Mouse (Mus musculus) embryonic fibroblast, embryonic 13.5 days (primary cell): ENCODE measurements around the gene Xpo4. TPM values are rescaled to one million over a fixed set of nuclear protein-coding genes. Genes with fewer than 3 reads are reported as not detected.

Experiments
- H3K27ac ChIP-seq: 2 replicates; pipeline ENCODE4 v1.5.1; 2012; ENCODE audit warnings: low read length, control low read depth, inconsistent platforms; ENCODE audit not compliant: insufficient read depth
- H3K4me1 ChIP-seq: 2 replicates; pipeline ENCODE4 v1.6.1; 2011; ENCODE audit warnings: low read length; ENCODE audit not compliant: control insufficient read depth, insufficient read depth
- H3K4me3 ChIP-seq: 2 replicates; pipeline ENCODE4 v1.5.1; 2011; ENCODE audit warnings: mild to moderate bottlenecking, control low read depth, low read length; ENCODE audit not compliant: insufficient read depth
- CTCF ChIP-seq: IDR thresholded peaks from 2 replicates; pipeline ENCODE4 v1.5.1; 2011; ENCODE audit warnings: mild to moderate bottlenecking, control low read depth, low read length, moderate library complexity, borderline replicate concordance; ENCODE audit not compliant: insufficient read depth
- POLR2A ChIP-seq: IDR thresholded peaks from 2 replicates; pipeline ENCODE4 v1.6.1; 2011; ENCODE audit warnings: low read depth, mild to moderate bottlenecking, control low read depth, low read length, moderate library complexity
- polyA plus RNA-seq: library from polyadenylated mRNA; stranded (reverse); fragments of >200 nt; gene quantifications from 2 replicates; pipeline ENCODE4 v1.2.4, GENCODE M21; 2011; ENCODE audit warnings: low read depth; ENCODE audit not compliant: missing spikeins, insufficient read length

Xpo4 gene
- polyA plus RNA-seq, 1 experiment = 29.5 TPM

GRCm38 (mm10) chr14:57649501-57649900 lies 15.7 kb downstream of the Xpo4 start:
- no peak overlapping the region for H3K4me3 ChIP-seq
- no peaks in the 10 kb centered on the region for H3K4me1 ChIP-seq

GRCm38 (mm10) chr14:57646155-57646554 lies 19.1 kb downstream of the Xpo4 start:
- H3K4me1 ChIP-seq = no peaks in the 10 kb centered on the region
- TF ChIP-seq POLR2A (no peak), CTCF (no peak)
- H3K4me3 ChIP-seq = no peak overlapping the region
- no peak overlapping the region for H3K27ac ChIP-seq

More at GRCm38 (mm10) chr14:57649501-57649900, 15.7 kb downstream of the Xpo4 start:
- TF ChIP-seq CTCF (no peak), POLR2A (no peak)
- no peak overlapping the region for H3K27ac ChIP-seq

- Histone ChIP-seq H3K4me3 (no peak overlapping the region), H3K4me1 (peaks cover 2% of the 10 kb centered on the region; the same call in 1 of the 2 replicates), H3K27ac (no peak overlapping the region)
- no peak for TF ChIP-seq POLR2A
- TF ChIP-seq CTCF = no peak
Observed at GRCm38 (mm10) chr14:57639153-57639552, 26.1 kb downstream of the Xpo4 start.

GRCm38 (mm10) chr14:57634141-57634540 lies 31.1 kb downstream of the Xpo4 start:
- H3K4me1 ChIP-seq = peaks cover 2% of the 10 kb centered on the region; the same call in 1 of the 2 replicates
- TF ChIP-seq CTCF (no peak), POLR2A (no peak)
- no peak overlapping the region for H3K27ac ChIP-seq
- H3K4me3 ChIP-seq = no peak overlapping the region

GRCm38 (mm10) chr14:57629595-57629994 lies 35.6 kb downstream of the Xpo4 start:
- TF ChIP-seq POLR2A (no peak), CTCF (no peak)
- no peak overlapping the region for H3K4me3 ChIP-seq
- H3K27ac ChIP-seq = no peak overlapping the region
- no peaks in the 10 kb centered on the region for H3K4me1 ChIP-seq

GRCm38 (mm10) chr14:57622934-57623333 lies 42.3 kb downstream of the Xpo4 start:
- H3K4me3 ChIP-seq = no peak overlapping the region
- TF ChIP-seq CTCF (no peak), POLR2A (no peak)
- H3K27ac ChIP-seq = no peak overlapping the region
- no peaks in the 10 kb centered on the region for H3K4me1 ChIP-seq

GRCm38 (mm10) chr14:57621699-57622098 lies 43.5 kb downstream of the Xpo4 start:
- no peak overlapping the region for H3K27ac ChIP-seq
- H3K4me3 ChIP-seq = no peak overlapping the region
- H3K4me1 ChIP-seq = no peaks in the 10 kb centered on the region
- TF ChIP-seq CTCF (no peak), POLR2A (no peak)

GRCm38 (mm10) chr14:57620598-57621236 lies 44.5 kb downstream of the Xpo4 start:
- Histone ChIP-seq H3K4me3 (no peak overlapping the region), H3K27ac (no peak overlapping the region), H3K4me1 (no peaks in the 10 kb centered on the region)
- TF ChIP-seq CTCF = no peak

- Histone ChIP-seq H3K4me1 (no peaks in the 10 kb centered on the region), H3K27ac (no peak overlapping the region), H3K4me3 (no peak overlapping the region)
- no peak for TF ChIP-seq POLR2A
- TF ChIP-seq CTCF = no peak
Observed at GRCm38 (mm10) chr14:57619487-57619886, 45.7 kb downstream of the Xpo4 start.

- H3K27ac ChIP-seq = no peak overlapping the region
- H3K4me3 ChIP-seq = no peak overlapping the region
- no peak for TF ChIP-seq CTCF
- TF ChIP-seq POLR2A = no peak
- no peaks in the 10 kb centered on the region for H3K4me1 ChIP-seq
Observed at GRCm38 (mm10) chr14:57617675-57618074, 47.6 kb downstream of the Xpo4 start.

GRCm38 (mm10) chr14:57616339-57616965 lies 48.8 kb downstream of the Xpo4 start:
- TF ChIP-seq CTCF (no peak), POLR2A (no peak)
- Histone ChIP-seq H3K4me3 (no peak overlapping the region), H3K27ac (no peak overlapping the region), H3K4me1 (no peaks in the 10 kb centered on the region)
